Mouse (Mus musculus): ENCODE measurements at regions not wholly inside any gene's neighbourhood (a gene's known extent, or its start where the extent isn't known, plus 50 kb on each side); places are given as distances from the start of the nearest gene placed in this dataset.

GRCm38 (mm10) chr12:16354711-16355110 is 256.1 kb downstream of the Lpin1 start:
- TF ChIP-seq CTCF (conservative IDR thresholded peaks at IDR 0.05; ENCODE audit: insufficient read depth, insufficient read length, low read depth, low read length): no peak
- TF ChIP-seq POLR2A (IDR thresholded peaks at IDR 0.05; ENCODE audit: low read depth, low read length): no peak

Data from kidney, adult 2 months (tissue).